Mouse (Mus musculus): ENCODE measurements around the gene Slc7a10. TPM values are rescaled to one million over a fixed set of nuclear protein-coding genes. Genes with fewer than 3 reads are reported as not detected.

Slc7a10 gene
- polyA plus RNA-seq, 1 experiment, result not detected

DNA sequence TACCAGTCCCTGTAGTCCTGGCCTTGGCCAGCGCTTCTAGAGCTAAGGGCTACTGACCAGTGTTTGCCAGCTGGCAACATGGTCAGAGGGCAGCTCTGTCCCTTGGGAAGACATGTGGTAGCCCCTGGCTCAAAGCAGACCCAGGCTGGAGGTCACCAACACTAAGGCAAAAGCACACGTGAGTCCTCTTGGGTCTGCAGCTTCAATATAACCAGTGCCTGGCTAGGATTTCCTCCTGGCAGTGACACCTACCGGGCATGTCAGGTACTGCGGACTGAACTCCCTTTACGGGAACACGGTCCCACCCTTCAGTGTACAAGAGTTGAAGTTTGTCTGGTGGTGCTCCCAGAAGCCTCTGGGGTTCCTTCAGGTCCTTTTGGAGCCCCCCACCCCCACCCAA is 16.8 kb upstream of the Slc7a10 start:
- Histone ChIP-seq H3K27ac (ENCODE audit: insufficient read depth, low read length) (no peak overlapping the region), H3K4me1 (ENCODE audit: control insufficient read depth, insufficient read depth, low read length) (no peaks in the 10 kb centered on the region), H3K4me3 (ENCODE audit: insufficient read depth, low read length) (no peak overlapping the region)
- TF ChIP-seq POLR2A (IDR thresholded peaks at IDR 0.05; ENCODE audit: low read depth, low read length) (no peak), CTCF (IDR thresholded peaks at IDR 0.05; ENCODE audit: borderline replicate concordance, insufficient read depth, low read length) (peak; percentile 83)

DNA sequence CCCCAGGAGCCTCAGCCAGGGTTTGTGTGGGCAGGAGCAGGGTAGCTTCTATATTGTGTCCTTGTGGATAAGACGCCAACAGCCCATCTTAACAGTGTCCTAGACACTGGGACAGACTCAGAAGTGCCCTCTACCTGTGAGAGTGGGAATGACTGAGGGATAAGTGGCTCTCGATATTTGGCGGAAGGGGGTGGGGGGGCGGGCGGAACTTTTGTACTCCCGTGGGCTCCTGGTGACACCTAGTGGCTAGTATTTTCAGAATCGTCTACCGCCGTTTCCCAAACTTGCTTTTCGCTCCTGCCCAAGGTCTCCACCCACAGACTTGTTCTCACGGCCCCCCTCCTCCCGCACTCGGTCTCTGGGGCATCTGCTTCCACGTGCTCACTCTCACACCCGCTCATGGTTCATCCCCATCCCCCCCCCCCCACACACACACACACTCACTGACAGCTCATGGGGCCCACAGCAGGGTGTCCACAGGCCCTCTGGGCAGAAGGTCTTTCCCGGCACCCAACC is 14.3 kb upstream of the Slc7a10 start:
- no peak for TF ChIP-seq POLR2A (IDR thresholded peaks at IDR 0.05; ENCODE audit: low read depth, low read length)
- peak; percentile 34; the same call in 1 of the 2 replicates for TF ChIP-seq CTCF (IDR thresholded peaks at IDR 0.05; ENCODE audit: borderline replicate concordance, insufficient read depth, low read length)
- no peak overlapping the region for H3K27ac ChIP-seq (ENCODE audit: insufficient read depth, low read length)
- H3K4me1 ChIP-seq (ENCODE audit: control insufficient read depth, insufficient read depth, low read length), result no peaks in the 10 kb centered on the region
- no peak overlapping the region for H3K4me3 ChIP-seq (ENCODE audit: insufficient read depth, low read length)

DNA sequence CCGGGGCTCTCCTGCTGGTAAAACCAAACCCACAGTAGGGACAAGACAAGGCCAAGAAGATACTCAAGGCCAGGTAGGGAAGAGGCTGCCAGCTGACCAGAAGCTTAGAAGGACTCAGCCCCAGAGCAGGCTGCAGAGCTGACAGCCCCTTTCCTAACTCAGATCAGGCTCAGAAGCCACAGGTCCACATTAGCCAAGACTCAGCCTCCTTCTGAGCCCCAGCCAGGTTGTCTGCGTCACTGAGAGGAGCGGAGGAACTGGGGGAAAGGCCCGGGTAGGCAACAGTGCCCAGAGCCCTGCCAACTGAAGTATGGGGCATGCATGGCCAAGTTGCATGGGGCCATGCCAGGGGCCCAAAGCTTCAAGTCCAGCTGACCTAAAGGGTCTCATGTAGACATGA is 13.7 kb upstream of the Slc7a10 start:
- H3K27ac ChIP-seq (ENCODE audit: insufficient read depth, low read length), result no peak overlapping the region
- no peak overlapping the region for H3K4me3 ChIP-seq (ENCODE audit: insufficient read depth, low read length)
- H3K4me1 ChIP-seq (ENCODE audit: control insufficient read depth, insufficient read depth, low read length), result no peaks in the 10 kb centered on the region
- TF ChIP-seq POLR2A (IDR thresholded peaks at IDR 0.05; ENCODE audit: low read depth, low read length), result no peak
- TF ChIP-seq CTCF (IDR thresholded peaks at IDR 0.05; ENCODE audit: borderline replicate concordance, insufficient read depth, low read length), result no peak

DNA sequence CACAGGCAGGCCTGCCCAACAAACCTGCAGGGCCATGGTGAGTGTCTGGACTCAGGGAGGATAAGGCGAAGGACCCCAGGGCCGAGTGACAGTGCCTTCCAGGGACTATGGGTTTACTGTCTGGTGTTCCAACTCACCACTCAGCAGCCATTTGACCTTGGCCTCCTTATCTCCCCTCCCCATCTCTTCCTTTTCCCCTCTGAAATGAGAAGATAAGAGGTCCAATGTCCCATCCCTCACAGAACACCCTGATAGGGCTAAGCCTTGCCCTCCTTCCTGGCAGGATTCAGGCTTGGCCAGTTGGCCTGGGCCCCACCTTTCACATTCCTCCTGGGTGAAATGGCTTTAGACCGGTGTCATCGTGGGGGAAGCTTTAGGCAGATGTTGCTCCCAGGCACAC is 10.7 kb upstream of the Slc7a10 start:
- no peak overlapping the region for H3K4me3 ChIP-seq (ENCODE audit: insufficient read depth, low read length)
- H3K27ac ChIP-seq (ENCODE audit: insufficient read depth, low read length), result no peak overlapping the region
- H3K4me1 ChIP-seq (ENCODE audit: control insufficient read depth, insufficient read depth, low read length), result no peaks in the 10 kb centered on the region
- TF ChIP-seq POLR2A (IDR thresholded peaks at IDR 0.05; ENCODE audit: low read depth, low read length) (no peak), CTCF (IDR thresholded peaks at IDR 0.05; ENCODE audit: borderline replicate concordance, insufficient read depth, low read length) (no peak)

DNA sequence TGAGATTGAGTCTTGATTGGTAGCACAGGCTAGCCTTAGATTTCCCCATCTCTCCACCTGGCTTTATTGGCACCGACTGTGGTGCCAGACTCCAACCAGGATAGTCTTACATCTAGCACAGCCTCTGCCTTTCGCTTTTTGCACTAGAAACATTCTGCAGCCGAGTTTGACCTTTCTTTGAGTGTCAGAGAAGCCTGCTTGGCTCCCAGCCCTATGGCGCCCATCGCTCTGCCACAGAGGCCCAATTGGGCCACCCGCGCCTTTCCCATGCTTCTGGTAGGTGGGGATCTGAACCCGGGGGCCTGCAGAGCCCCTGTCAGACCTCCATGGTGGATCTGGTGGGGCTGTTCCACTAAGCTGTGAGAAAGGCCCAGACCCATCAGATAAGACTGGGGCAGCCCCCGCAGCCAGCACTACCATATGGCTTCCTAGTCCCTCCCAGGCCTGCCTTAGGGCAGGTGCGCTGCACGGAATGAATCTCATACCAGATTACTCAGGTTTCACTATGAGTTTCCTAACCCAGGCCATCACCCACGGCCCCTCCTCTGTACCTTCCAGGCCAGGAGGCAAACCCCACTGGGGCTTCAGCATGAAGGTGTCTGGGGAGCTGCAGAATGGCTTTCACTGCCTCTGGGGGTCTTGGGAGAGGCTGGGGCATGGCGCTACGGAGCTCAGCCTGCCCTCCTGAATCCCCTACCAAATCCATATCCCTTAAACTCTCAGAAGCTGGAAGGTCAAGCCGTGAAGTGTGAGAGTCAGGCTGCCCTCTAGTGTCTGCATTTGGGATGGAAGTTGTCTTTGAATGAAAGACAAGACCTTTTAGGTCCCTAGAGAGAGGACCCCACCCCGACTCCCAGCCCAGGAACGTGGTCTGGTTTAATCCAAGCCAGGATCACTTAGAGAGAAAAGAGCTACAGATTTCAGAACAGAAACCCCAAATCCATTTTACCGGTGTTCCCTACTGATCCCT is 9.5 kb upstream of the Slc7a10 start:
- H3K4me1 ChIP-seq (ENCODE audit: control insufficient read depth, insufficient read depth, low read length), result no peaks in the 10 kb centered on the region
- TF ChIP-seq CTCF (IDR thresholded peaks at IDR 0.05; ENCODE audit: borderline replicate concordance, insufficient read depth, low read length) (peak; percentile 36; the same call in 1 of the 2 replicates), POLR2A (IDR thresholded peaks at IDR 0.05; ENCODE audit: low read depth, low read length) (no peak)
- no peak overlapping the region for H3K4me3 ChIP-seq (ENCODE audit: insufficient read depth, low read length)
- H3K27ac ChIP-seq (ENCODE audit: insufficient read depth, low read length), result no peak overlapping the region

DNA sequence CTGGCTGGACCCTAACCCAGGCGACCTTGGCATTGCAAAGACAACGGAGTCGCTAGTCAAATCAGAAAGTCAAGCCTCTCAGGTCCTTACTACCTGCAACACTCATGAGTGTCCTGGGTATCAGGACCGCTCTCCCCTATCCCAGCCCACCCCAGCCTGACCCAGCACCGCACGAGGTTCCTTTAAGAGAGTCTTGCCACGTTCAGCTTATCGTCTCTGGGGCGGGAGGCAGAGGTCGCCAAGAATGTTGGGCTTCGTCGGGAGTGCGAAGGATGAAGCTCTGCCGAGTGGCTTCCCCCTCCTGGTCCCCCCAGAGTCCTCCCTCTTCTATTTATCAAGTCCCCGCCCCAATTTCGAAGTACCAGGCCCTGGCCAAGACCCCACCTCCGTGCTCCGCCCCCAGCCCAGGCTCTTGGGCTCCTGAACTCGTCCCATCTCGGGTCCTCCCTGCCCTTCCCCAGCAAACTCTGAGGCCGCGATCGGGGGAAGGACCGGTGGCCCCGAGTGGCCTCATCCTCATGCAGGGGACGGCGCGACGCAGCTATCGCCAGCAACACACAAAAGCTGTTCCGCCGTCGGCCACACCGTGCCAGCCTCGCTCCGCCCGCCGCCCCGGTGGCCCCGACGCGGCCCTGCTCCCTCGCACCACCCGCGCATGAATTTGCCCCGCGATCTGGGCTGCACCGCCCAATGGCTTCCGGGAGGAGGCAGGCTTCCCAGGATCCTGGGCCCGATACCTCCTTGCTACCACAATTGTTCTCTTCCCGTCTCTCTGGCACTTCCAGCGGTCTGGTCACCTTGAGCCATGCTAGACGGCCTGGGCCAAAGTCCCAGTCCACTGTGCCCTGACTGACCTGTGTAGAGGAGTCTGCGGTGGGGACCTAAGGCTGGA is 1.1 kb upstream of the Slc7a10 start:
- TF ChIP-seq POLR2A (IDR thresholded peaks at IDR 0.05; ENCODE audit: low read depth, low read length) (no peak), CTCF (IDR thresholded peaks at IDR 0.05; ENCODE audit: borderline replicate concordance, insufficient read depth, low read length) (0 out of 2 replicates have a peak, but pooled peaks have one; percentile 3)
- no peaks in the 10 kb centered on the region for H3K4me1 ChIP-seq (ENCODE audit: control insufficient read depth, insufficient read depth, low read length)
- no peak overlapping the region for H3K27ac ChIP-seq (ENCODE audit: insufficient read depth, low read length)
- H3K4me3 ChIP-seq (ENCODE audit: insufficient read depth, low read length), result no peak overlapping the region

DNA sequence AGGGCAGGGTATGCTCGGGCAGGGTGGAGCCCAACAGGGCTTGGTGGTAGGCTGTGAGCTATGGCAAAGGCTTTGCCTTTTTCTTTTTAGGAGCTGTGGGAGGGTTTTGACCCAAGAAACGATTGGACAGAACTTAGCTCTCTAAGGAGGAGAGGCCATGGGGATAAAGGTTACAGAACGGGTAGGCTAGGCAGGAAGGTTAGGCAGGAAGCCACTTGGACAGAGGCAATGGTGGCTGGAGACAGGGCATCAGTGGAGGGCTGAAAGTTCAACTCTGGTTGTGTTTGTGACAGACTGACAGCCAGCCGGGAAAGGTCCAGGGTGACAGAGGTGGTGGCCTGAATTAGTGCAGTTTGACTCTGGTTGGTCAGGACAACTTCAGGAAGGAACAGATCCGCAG is 3.5 kb downstream of the Slc7a10 start:
- Histone ChIP-seq H3K4me3 (ENCODE audit: insufficient read depth, low read length) (no peak overlapping the region), H3K4me1 (ENCODE audit: control insufficient read depth, insufficient read depth, low read length) (no peaks in the 10 kb centered on the region), H3K27ac (ENCODE audit: insufficient read depth, low read length) (no peak overlapping the region)
- TF ChIP-seq CTCF (IDR thresholded peaks at IDR 0.05; ENCODE audit: borderline replicate concordance, insufficient read depth, low read length), result no peak
- no peak for TF ChIP-seq POLR2A (IDR thresholded peaks at IDR 0.05; ENCODE audit: low read depth, low read length)

DNA sequence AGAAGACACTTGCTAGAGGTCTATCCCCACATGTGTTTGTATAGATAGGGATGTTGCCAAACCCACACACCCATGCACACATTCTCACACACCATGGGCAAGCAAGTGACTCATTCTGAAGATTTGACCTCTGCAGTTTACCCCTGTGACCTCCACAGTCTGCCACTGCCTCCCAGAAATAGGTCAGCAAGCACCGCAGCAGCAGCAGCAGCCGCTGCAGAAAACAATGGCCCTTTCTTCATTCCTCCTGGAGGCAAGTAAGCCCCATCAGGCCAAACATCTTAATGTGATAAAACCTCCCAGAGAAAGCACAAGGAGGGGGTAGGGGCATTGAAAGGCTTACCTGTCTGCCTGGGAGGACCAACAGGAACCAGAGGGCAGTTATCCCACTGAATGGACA is 5.1 kb downstream of the Slc7a10 start:
- Histone ChIP-seq H3K27ac (ENCODE audit: insufficient read depth, low read length) (no peak overlapping the region), H3K4me1 (ENCODE audit: control insufficient read depth, insufficient read depth, low read length) (no peaks in the 10 kb centered on the region), H3K4me3 (ENCODE audit: insufficient read depth, low read length) (no peak overlapping the region)
- TF ChIP-seq POLR2A (IDR thresholded peaks at IDR 0.05; ENCODE audit: low read depth, low read length) (no peak), CTCF (IDR thresholded peaks at IDR 0.05; ENCODE audit: borderline replicate concordance, insufficient read depth, low read length) (no peak)

DNA sequence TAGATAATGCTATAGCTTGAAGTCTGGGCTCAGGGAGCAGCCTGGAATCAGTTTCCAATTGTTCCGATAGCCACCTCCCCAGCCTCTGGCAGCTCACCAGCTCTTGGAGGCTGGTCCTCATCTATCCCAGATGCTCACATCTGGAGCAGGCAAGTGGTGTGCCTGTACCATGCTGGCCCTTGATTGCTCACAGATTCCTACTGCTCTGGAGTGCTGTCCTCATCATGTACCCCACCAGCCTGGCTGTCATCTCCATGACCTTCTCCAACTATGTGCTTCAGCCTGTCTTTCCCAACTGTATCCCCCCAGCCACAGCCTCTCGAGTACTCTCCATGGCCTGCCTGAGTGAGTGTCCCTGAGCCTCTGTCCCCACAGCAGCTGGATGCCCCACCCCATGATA is 10.8 kb downstream of the Slc7a10 start:
- no peak overlapping the region for H3K27ac ChIP-seq (ENCODE audit: insufficient read depth, low read length)
- TF ChIP-seq POLR2A (IDR thresholded peaks at IDR 0.05; ENCODE audit: low read depth, low read length) (no peak), CTCF (IDR thresholded peaks at IDR 0.05; ENCODE audit: borderline replicate concordance, insufficient read depth, low read length) (no peak)
- no peak overlapping the region for H3K4me3 ChIP-seq (ENCODE audit: insufficient read depth, low read length)
- no peaks in the 10 kb centered on the region for H3K4me1 ChIP-seq (ENCODE audit: control insufficient read depth, insufficient read depth, low read length)

Measured in embryonic fibroblast, embryonic 13.5 days (primary cell).